Mouse (Mus musculus) hindbrain, embryonic 15.5 days (tissue): ENCODE results near the gene Gm20388. TPM values are rescaled to one million over a fixed set of nuclear protein-coding genes. Genes with fewer than 3 reads are reported as not detected.
A peak's percentile ranks its signal among the peaks of the same experiment; 100 is the strongest.
"Not testable (repeated sequence)": the region's sequence is repeated elsewhere in the genome, so short reads cannot be mapped to it uniquely, and the experiment has no call there.

Experiments
- ATAC-seq: fragments of 200-750 bp; cut with Nextera tagmentation; 2 replicates; pipeline ENCODE4 v1.8.0; 2017; ENCODE audit warnings: low read depth, moderate number of reproducible peaks, moderate TSS enrichment; ENCODE audit not compliant: low FRiP score
- H3K27ac ChIP-seq: fragments of 300-500 bp; sonication (generic); replicated peaks from 2 replicates; pipeline ENCODE4 v1.5.1; 2015; ENCODE audit warnings: mild to moderate bottlenecking, inconsistent platforms
- H3K27me3 ChIP-seq: fragments of 300-500 bp; sonication (generic); 2 replicates; pipeline ENCODE4 v1.6.1; 2015; ENCODE audit warnings: control low read depth, inconsistent platforms
- H3K36me3 ChIP-seq: fragments of 300-500 bp; sonication (generic); 2 replicates; pipeline ENCODE4 v1.6.1; 2015; ENCODE audit warnings: control low read depth, inconsistent platforms
- H3K4me1 ChIP-seq: fragments of 300-500 bp; sonication (generic); replicated peaks from 2 replicates; pipeline ENCODE4 v1.6.1; 2015; ENCODE audit warnings: control low read depth, inconsistent platforms
- H3K4me2 ChIP-seq: fragments of 300-500 bp; sonication (generic); 2 replicates; pipeline ENCODE4 v1.6.1; 2015; ENCODE audit warnings: moderate library complexity, mild to moderate bottlenecking, inconsistent platforms
- H3K4me3 ChIP-seq: fragments of 300-500 bp; sonication (generic); 2 replicates; pipeline ENCODE4 v1.5.1; 2015; ENCODE audit warnings: mild to moderate bottlenecking, inconsistent platforms
- H3K9ac ChIP-seq: fragments of 300-500 bp; sonication (generic); 2 replicates; pipeline ENCODE4 v1.6.1; 2015; ENCODE audit warnings: inconsistent platforms
- H3K9me3 ChIP-seq: fragments of 300-500 bp; sonication (generic); 2 replicates; pipeline ENCODE4 v1.6.1; 2016; ENCODE audit warnings: control low read depth, inconsistent platforms
- WGBS: fragments of 180-500 bp; shearing (Covaris S2); methylation state at CpG from one replicate; pipeline ENCODE4 v1.1.7; 2015; 5-methylcytosine and 5-hydroxymethylcytosine counted together
- polyA plus RNA-seq: library from polyadenylated mRNA; unstranded; fragments of >200 nt; fragmentation: Nextera tagmentation; extraction: Ambion mirVana; gene quantifications from 2 replicates; pipeline ENCODE4 v1.2.1, GENCODE M21; 2015

Gm20388 gene
- polyA plus RNA-seq, 1 experiment from 2014 or later, result 5.4 TPM

DNA sequence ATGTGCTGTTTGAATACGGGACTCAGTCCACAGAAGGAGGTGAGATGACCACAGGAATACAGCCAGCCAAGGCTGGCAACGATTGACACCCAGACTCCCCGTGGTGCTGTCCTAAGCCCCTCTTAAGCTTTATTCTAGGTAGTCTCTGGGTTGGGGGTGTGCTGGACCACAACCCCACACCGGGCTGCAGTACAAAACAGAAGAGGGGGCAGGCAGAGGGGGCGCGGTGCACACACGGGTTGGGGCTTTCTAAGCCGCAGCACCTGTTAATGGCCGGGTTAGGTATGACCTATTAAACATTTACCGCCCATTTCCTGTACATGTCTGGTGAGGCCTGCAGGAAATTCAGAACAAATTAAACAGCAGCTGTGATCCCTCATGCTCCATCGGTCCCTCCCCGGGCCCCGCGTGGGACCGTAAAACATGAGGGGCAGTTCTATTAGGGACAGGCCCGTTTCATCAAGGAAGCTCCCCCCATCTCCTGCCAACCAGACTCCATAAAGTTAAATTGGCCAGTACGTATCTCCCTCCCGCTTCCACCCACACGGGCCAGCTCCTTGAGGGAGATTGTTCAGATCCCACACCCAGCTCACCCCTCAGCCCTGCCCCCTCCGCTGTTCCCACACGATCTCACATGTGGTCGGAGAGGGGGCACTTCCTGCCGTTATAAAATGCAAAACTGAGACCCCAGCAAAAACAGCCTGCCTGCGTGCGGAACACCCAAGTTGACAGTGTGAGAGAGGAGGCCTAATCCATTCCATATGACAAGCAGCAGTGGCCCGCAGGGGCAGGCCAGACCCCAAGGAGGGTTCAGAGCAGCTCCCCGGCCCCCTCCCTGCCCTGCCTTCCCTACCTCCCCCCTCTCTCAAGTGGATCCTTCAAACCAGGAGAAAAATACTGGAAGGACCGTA lies 1390.1 kb downstream of the Gm20388 start:
- Histone ChIP-seq H3K36me3 (no peaks in the 10 kb centered on the region), H3K4me1 (peaks cover 37% of the 10 kb centered on the region), H3K9me3 (no peaks in the 10 kb centered on the region), H3K4me2 (peak overlapping the region; percentile 45), H3K27me3 (no peaks in the 10 kb centered on the region), H3K9ac (no peak overlapping the region), H3K4me3 (no peak overlapping the region), H3K27ac (no peak overlapping the region)
- ATAC-seq, result no peak
- 28% methylated on average over 28 of the region's 28 CpGs for WGBS

DNA sequence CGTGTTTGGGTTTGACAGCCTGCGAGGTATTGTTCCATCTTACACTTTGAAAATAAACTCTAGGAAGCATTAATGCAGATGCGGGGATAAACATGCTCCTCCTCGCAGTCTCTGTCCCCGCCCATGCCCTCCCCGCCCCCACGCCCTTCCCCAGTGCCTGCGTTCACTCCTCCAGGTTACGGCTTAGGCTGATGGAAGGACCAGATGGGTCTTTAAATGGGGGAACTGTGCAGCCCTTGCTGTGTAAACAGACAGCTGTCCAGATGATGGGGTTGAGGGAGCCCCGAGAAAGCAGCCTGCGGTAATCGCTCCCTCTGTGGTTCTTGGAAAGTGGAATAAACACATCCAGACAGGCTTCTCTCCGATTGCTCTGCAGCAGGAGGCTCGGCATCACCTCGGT lies 1390.8 kb downstream of the Gm20388 start:
- Histone ChIP-seq H3K36me3 (no peaks in the 10 kb centered on the region), H3K4me3 (peak overlapping the region; percentile 1; the same call in 1 of the 2 replicates), H3K27ac (no peak overlapping the region), H3K9me3 (no peaks in the 10 kb centered on the region), H3K4me1 (peaks cover 31% of the 10 kb centered on the region), H3K4me2 (peak overlapping the region; percentile 45), H3K9ac (0 out of 2 replicates have a peak overlapping the region, but pooled peaks have one; percentile 12), H3K27me3 (no peaks in the 10 kb centered on the region)
- no peak for ATAC-seq
- WGBS, result 12% methylated on average over 15 of the region's 15 CpGs

DNA sequence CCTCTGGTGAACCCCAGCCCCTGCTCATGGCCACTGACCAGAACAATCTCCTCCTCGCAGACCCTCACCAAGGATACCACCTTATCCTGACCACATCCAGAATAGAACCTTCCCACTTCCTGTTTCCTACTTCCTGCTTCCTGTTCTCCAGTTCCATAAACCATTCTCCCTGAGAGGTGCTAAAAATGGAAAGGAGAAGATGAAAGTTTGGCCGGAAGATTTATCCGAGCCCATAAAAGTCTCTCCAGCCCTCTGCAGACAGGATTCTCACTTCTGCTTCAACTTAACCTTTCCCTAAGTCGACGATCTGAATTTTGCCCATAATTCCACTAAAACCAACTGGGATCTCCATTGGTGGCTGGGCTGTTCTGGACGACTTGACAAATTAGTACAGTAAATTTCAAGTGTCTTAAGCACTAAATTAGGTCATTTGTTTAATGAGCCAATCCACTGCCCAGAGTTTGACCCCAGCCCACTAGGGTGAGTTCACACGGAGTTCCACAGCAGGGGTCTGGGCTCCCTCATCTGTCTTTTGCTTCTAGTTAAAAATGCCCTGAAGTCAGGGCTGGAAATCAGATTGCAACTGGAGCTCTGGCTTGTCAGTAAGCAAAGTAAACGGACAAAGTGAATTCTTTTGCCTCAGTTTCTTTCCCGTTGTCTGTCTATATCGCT lies 1391.5 kb downstream of the Gm20388 start:
- no peak for ATAC-seq
- no peak overlapping the region for H3K4me3 ChIP-seq
- H3K9me3 ChIP-seq, result no peaks in the 10 kb centered on the region
- WGBS, result 64% methylated on average over 10 of the region's 10 CpGs
- H3K9ac ChIP-seq, result no peak overlapping the region
- no peaks in the 10 kb centered on the region for H3K27me3 ChIP-seq
- H3K36me3 ChIP-seq, result no peaks in the 10 kb centered on the region
- H3K4me2 ChIP-seq, result peak overlapping the region; percentile 45
- peaks cover 24% of the 10 kb centered on the region for H3K4me1 ChIP-seq
- no peak overlapping the region for H3K27ac ChIP-seq

DNA sequence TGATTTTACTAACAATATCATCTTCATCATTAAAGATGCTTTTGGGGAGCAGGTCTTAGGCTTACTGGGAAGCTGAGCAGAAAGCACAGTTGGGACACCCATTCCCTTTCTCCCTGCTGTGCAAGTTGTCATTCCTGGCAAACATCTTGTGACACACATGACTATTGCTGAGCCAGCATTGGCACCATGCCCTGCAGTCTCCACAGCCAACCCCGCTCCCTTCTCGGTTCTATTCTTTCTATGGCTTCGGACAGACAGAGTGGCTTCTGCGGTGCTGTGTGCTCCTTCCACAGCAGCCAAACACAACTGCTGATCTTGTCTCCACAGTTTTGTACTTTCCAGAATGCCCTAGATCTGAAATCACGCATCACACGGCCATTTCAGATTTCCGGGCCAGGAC lies 1397.1 kb downstream of the Gm20388 start:
- Histone ChIP-seq H3K36me3 (no peaks in the 10 kb centered on the region), H3K4me2 (no peak overlapping the region), H3K4me3 (no peak overlapping the region), H3K9me3 (no peaks in the 10 kb centered on the region), H3K27ac (no peak overlapping the region), H3K9ac (no peak overlapping the region), H3K4me1 (peaks cover 9% of the 10 kb centered on the region; the same call in 1 of the 2 replicates), H3K27me3 (no peaks in the 10 kb centered on the region)
- ATAC-seq, result no peak
- WGBS, result 62% methylated on average over 7 of the region's 7 CpGs

DNA sequence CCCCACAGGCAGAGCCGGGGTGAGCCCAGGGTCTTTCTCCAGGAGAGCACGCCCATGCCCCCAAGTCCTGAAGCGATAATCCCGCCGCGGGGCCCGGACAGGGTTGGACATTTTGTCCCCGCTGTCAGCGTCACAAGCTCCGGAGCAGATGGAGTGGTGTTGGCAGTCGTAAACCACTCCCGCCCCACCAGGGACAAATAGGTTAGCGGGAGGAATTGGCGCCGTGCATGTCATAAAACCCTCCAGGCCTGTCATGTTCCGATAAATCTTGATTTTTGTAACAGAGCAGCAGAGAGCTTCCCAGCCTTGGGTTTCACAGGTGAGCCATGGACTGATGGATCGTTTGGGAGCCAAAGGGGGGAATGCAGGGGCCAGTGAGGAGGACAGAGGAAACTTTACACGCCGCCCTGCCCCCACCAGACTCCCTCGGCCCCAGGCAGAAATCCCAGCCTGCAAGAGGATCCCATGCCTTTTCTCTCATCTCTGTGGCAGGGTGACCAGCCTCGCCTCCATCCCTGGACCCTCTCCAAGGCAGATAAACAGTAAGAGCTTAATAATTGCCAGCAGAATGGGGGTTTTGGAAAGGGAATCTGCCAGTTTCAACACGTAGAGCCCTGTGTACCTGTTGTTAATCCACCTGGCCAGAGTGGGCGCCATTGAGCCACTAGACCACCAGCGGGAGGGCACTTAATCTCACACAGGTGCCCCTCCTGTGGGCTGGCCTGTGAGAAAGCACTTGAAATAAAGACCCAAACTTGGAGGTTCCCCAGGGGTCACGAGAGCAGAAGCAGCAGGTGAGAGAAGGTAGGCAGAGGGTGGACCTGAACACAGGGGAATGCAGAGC lies 1400.6 kb downstream of the Gm20388 start:
- Histone ChIP-seq H3K27ac (no peak overlapping the region), H3K9ac (no peak overlapping the region), H3K4me3 (no peak overlapping the region), H3K4me1 (peaks cover 9% of the 10 kb centered on the region; the same call in 1 of the 2 replicates), H3K27me3 (no peaks in the 10 kb centered on the region), H3K4me2 (0 out of 2 replicates have a peak overlapping the region, but pooled peaks have one; percentile 28), H3K36me3 (no peaks in the 10 kb centered on the region), H3K9me3 (no peaks in the 10 kb centered on the region)
- WGBS, result 32% methylated on average over 25 of the region's 25 CpGs
- no peak for ATAC-seq

DNA sequence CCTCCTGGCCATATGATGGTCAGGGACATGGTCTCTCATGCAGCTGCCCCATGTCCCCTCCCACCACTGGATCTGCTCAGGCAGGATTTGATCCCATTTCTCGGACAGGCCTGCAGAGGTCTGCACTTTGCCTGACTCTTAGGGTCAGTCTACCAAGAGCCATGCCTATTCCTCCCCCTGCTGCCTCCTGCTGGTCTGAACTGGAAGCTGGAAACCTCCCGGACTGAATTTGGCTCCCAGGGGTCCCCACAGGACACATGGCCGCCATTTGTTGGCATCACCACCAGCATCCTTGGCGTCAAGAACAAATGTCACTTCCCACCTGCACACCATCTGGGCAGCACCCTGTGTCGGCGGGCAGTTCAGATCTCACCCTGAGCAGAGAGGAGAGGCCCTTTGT lies 1402.8 kb downstream of the Gm20388 start:
- no peak for ATAC-seq

DNA sequence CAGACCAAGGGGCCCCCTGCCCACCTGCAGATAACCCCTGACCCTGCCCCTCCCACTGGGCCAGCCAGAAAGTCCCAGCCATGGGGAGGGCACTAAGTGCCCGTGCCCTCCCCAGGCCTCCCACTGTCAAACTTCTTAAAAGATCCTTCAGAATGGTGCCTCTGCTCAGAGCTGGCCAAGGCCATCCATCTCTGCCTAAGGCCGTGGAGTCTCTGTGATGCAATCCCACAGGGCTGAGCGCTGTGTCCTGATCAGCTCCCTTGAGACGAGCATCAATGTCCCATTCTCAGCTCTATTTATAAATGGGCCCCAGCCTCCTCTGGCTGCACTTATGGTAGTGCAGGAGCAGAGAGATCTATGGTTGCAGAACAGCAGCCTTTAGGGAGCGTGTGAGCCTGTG lies 1403.4 kb downstream of the Gm20388 start:
- H3K4me3 ChIP-seq, result no peak overlapping the region
- H3K9ac ChIP-seq, result no peak overlapping the region
- no peak overlapping the region for H3K4me2 ChIP-seq
- no peaks in the 10 kb centered on the region for H3K9me3 ChIP-seq
- no peaks in the 10 kb centered on the region for H3K36me3 ChIP-seq
- peaks cover 9% of the 10 kb centered on the region; the same call in 1 of the 2 replicates for H3K4me1 ChIP-seq
- no peaks in the 10 kb centered on the region for H3K27me3 ChIP-seq
- no peak overlapping the region for H3K27ac ChIP-seq
- 70% methylated on average over 5 of the region's 5 CpGs for WGBS
- no peak for ATAC-seq

More for the DNA sequence above, 1402.8 kb downstream of the Gm20388 start:
- WGBS, result 54% methylated on average over 6 of the region's 6 CpGs
- Histone ChIP-seq H3K27me3 (no peaks in the 10 kb centered on the region), H3K4me3 (no peak overlapping the region), H3K4me1 (peaks cover 9% of the 10 kb centered on the region; the same call in 1 of the 2 replicates), H3K27ac (no peak overlapping the region), H3K9me3 (no peaks in the 10 kb centered on the region), H3K9ac (no peak overlapping the region), H3K36me3 (no peaks in the 10 kb centered on the region), H3K4me2 (no peak overlapping the region)

DNA sequence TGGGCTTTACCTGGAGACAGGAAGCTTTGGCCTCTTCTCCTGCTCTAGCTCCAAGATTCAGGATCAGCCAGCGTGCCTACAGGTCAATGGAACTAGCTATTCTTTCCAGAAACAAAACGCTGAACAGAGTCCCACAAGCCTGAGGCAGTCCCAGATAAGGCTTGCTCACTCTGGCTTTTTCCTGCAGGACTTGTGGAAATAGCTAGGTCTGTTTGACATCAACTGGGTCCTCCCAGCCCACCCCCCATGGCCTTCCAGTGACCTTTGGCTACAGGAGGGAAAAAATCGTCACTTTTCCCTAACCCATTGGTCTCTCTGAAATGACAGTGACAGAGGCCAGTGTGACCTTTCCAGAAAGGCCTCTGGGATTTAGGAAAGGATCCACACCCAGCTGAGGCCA lies 1404.9 kb downstream of the Gm20388 start:
- 68% methylated on average over 3 of the region's 3 CpGs for WGBS
- no peaks in the 10 kb centered on the region for H3K27me3 ChIP-seq
- H3K4me1 ChIP-seq, result peaks cover 9% of the 10 kb centered on the region; the same call in 1 of the 2 replicates
- no peak overlapping the region for H3K4me3 ChIP-seq
- H3K27ac ChIP-seq, result no peak overlapping the region
- H3K4me2 ChIP-seq, result no peak overlapping the region
- no peak for ATAC-seq
- H3K9ac ChIP-seq, result no peak overlapping the region
- H3K36me3 ChIP-seq, result no peaks in the 10 kb centered on the region
- H3K9me3 ChIP-seq, result no peaks in the 10 kb centered on the region

DNA sequence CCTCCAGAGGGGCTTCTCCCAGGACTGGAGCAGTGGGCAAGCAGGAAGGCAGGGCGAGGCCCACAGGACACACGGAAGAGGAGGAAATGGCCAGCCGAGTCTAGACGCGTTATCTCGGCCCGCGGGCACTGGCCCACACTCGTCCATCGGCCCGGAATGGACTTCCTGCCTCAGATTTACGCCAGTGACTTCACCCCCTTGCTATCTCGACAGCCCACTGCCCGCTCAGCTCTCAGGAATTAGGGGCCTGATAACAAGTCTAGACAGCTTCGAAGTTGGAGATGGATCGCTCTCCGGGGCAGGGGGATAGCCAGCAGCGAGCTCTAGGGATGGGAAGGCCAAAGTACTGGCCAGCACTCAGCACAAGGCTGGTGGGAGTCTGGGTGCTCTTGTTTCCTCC lies 1405.4 kb downstream of the Gm20388 start:
- H3K4me3 ChIP-seq, result no peak overlapping the region
- no peaks in the 10 kb centered on the region for H3K27me3 ChIP-seq
- peaks cover 5% of the 10 kb centered on the region; the same call in 1 of the 2 replicates for H3K4me1 ChIP-seq
- H3K4me2 ChIP-seq, result no peak overlapping the region
- no peak for ATAC-seq
- H3K36me3 ChIP-seq, result no peaks in the 10 kb centered on the region
- H3K9me3 ChIP-seq, result no peaks in the 10 kb centered on the region
- H3K9ac ChIP-seq, result no peak overlapping the region
- 86% methylated on average over 18 of the region's 18 CpGs for WGBS
- no peak overlapping the region for H3K27ac ChIP-seq

DNA sequence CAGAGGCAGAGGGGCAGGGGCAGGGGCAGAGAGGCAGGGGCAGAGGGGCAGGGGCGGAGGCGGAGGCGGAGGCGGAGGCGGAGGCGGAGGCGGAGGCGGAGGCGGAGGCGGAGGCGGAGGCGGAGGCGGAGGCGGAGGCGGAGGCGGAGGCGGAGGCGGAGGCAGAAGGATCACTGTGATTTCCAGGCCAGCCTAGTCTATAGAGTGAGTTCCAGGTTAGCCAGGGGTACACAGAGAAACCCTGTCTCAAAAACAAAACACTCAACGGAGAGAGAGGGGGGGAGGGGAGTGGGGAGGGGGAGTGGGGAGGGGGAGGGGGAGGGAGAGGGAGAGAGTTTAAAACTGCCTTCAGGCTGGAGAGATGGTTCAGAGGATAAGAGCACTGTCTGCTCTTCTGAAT lies 1408.1 kb downstream of the Gm20388 start:
- not testable (repeated sequence) for H3K9me3 ChIP-seq, H3K36me3 ChIP-seq, H3K4me1 ChIP-seq, H3K27ac ChIP-seq, H3K9ac ChIP-seq, H3K4me3 ChIP-seq, ATAC-seq, H3K27me3 ChIP-seq, H3K4me2 ChIP-seq
- WGBS, result no CpG with 5 or more reads among the region's 19 CpGs

DNA sequence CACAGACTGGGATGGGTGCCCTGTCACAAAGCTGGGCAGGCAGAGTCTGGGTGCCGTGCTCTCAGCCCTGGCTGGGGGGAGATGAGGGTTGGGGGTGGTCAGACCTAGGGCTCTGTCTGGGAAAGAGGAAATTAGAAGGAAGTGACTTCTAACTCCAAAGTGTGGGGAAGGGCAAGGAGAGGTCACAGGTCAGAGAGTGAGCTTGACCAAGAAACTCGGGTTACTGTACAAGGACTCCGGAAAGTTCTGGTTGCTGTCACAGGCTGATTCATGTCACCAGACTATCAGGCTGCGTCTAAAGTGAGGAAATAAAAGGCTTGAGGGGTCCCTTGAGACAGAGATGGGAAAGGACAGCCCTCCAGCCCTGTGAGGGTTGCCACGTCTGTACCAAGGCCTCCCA lies 1408.8 kb downstream of the Gm20388 start:
- Histone ChIP-seq H3K27ac (no peak overlapping the region), H3K27me3 (no peaks in the 10 kb centered on the region), H3K4me3 (no peak overlapping the region), H3K4me1 (no peaks in the 10 kb centered on the region), H3K9ac (no peak overlapping the region), H3K9me3 (no peaks in the 10 kb centered on the region), H3K4me2 (no peak overlapping the region), H3K36me3 (no peaks in the 10 kb centered on the region)
- 65% methylated on average over 5 of the region's 5 CpGs for WGBS
- no peak for ATAC-seq
